Mouse (Mus musculus): Measurements from ENCODE around the gene Mex3a.
"Not testable (repeated sequence)": the region's sequence is repeated elsewhere in the genome, so short reads cannot be mapped to it uniquely, and the experiment has no call there.

Gene Mex3a

GRCm38 (mm10) chr3:88571856-88572255 is 39.7 kb downstream of the Mex3a start:
- DNase-seq (ENCODE audit: low read depth, low spot score), result no peak
- 0 out of 2 replicates have a peak, but pooled peaks cover 1% of the 10 kb centered on the region for H3K36me3 ChIP-seq (ENCODE audit: control insufficient read depth, insufficient read depth, low read length, poor library complexity, severe bottlenecking)

DNA sequence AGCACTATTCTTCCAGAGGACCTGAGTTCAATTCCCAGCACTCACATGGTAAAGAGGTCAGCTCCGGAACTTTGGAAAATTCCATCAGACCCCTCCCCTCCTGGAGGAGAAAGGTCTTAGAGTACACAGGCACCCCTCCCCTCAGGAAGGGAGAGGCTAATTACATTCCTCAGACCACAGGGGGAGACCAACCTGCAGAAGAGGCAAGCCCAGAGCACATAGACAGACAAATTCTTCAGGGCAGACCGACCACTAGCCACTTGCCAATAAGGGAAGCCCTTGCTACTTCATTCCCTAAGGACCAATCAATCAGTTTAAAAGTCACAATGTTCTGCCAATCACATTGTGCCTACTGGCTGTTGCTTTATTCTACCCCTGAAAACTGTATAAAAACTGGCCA is 40.6 kb downstream of the Mex3a start:
- no peaks in the 10 kb centered on the region for H3K27me3 ChIP-seq (ENCODE audit: control insufficient read depth, insufficient read depth, low read length, poor library complexity, severe bottlenecking)
- DNase-seq (ENCODE audit: low read depth, low spot score), result no peak
- 0 out of 2 replicates have a peak, but pooled peaks cover 1% of the 10 kb centered on the region for H3K36me3 ChIP-seq (ENCODE audit: control insufficient read depth, insufficient read depth, low read length, poor library complexity, severe bottlenecking)

More at GRCm38 (mm10) chr3:88571856-88572255, 39.7 kb downstream of the Mex3a start:
- no peaks in the 10 kb centered on the region for H3K27me3 ChIP-seq (ENCODE audit: control insufficient read depth, insufficient read depth, low read length, poor library complexity, severe bottlenecking)

DNA sequence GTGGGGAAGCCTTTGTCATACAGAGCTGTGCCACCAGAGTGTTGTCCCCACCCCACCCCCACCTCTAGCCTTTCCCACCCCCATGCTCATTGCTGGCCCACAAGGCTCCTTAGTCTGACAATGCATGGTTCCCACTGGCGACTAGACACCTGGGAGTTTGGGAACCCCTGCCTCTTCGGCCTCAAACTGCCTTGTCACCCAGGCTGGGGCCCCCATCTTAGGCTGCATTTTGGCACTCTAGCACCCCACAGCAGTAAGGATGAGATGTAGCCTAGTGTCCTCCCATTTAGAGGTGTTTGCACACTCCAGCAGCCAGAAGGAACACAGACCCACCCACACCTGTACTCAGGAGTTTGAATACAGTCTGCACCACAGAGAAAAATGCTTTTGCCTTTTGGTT is 41.6 kb downstream of the Mex3a start:
- no peak for DNase-seq (ENCODE audit: low read depth, low spot score)

DNA sequence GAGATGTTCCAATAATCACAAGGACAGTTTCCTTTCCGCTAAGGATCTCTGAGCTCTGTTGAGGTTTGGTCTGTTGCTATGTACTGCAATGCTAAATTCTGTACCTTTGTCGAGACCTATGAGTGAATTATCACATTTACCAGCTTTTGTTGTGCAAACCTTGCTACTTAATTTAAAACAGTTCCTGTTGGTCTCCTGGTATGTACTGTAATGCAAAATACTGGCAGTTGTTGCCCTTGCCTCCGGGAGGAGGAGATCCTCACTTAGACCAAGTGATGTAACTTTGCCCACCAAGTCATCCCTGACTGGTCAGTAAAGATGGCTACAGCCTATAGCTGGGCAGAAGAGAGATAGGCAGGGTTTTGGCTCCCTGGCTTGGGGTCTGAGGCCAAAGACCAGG is 43.3 kb downstream of the Mex3a start, which contains the start of gene Ssr2:
Gene Ssr2 (plus strand): TSS at position 337 of the 400 bp plus-strand sequence.
- Histone ChIP-seq H3K36me3 (ENCODE audit: control insufficient read depth, insufficient read depth, low read length, poor library complexity, severe bottlenecking) (no peaks in the 10 kb centered on the region), H3K27me3 (ENCODE audit: control insufficient read depth, insufficient read depth, low read length, poor library complexity, severe bottlenecking) (no peaks in the 10 kb centered on the region)
- no peak for DNase-seq (ENCODE audit: low read depth, low spot score)

More for the DNA sequence above, 41.6 kb downstream of the Mex3a start:
- Histone ChIP-seq H3K27me3 (ENCODE audit: control insufficient read depth, insufficient read depth, low read length, poor library complexity, severe bottlenecking) (no peaks in the 10 kb centered on the region), H3K36me3 (ENCODE audit: control insufficient read depth, insufficient read depth, low read length, poor library complexity, severe bottlenecking) (0 out of 2 replicates have a peak, but pooled peaks cover 1% of the 10 kb centered on the region)

DNA sequence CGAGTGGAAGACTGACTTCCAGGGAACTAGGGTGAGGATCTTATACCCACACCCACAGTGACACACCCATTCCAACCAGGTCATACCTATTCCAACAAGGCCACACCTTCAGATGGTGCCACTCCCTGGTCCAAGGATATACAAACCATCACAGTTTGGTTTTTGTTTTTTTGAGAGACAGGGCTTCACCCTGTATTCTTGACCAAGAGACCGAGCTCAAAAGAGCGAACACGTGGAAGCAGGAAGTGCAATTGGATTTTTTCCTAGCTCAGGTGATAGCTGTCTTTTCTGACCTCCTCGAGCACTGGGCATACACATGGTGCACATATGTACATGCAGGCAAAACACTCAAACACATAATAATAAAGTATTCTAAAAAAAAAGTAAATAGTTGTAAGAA is 45.7 kb downstream of the Mex3a start:
- not testable (repeated sequence) for H3K27me3 ChIP-seq (ENCODE audit: control insufficient read depth, insufficient read depth, low read length, poor library complexity, severe bottlenecking); H3K36me3 ChIP-seq (ENCODE audit: control insufficient read depth, insufficient read depth, low read length, poor library complexity, severe bottlenecking); DNase-seq (ENCODE audit: low read depth, low spot score)

- peaks cover 7% of the 10 kb centered on the region for H3K36me3 ChIP-seq (ENCODE audit: control insufficient read depth, insufficient read depth, low read length, poor library complexity, severe bottlenecking)
- no peaks in the 10 kb centered on the region for H3K27me3 ChIP-seq (ENCODE audit: control insufficient read depth, insufficient read depth, low read length, poor library complexity, severe bottlenecking)
- DNase-seq (ENCODE audit: low read depth, low spot score), result no peak
Observed at GRCm38 (mm10) chr3:88578498-88579424, 46.6 kb downstream of the Mex3a start.

DNA sequence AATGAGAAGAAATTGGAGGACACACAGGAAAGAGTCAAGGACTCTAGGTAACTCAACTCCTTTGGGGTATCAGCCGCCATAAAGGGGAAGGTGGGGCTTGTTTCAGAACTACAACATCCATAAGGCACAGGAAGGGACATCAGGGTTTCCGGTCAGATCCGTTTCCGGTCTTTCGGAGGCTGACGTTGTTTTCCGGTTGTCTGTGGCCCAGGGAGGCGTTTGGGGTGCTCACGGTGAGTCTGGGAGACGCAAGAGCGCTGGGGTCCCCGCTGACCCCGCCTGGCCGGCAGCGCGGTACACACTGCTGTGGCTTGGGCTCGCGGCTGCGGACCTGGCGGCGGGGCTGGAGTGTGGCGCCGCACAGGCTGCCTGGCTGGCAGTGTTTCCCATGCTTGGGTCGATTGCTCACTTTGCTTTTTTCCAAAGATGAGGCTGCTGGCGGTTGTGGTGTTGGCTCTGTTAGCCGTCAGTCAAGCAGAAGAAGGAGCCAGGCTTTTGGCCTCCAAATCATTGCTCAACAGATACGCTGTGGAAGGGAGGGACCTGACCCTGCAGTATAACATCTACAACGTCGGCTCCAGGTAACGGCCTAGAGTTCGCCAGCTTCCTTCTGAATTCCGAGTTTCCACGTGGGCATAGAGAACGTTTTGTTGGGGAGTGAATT is 47.4 kb downstream of the Mex3a start:
- peaks cover 7% of the 10 kb centered on the region for H3K36me3 ChIP-seq (ENCODE audit: control insufficient read depth, insufficient read depth, low read length, poor library complexity, severe bottlenecking)
- H3K27me3 ChIP-seq (ENCODE audit: control insufficient read depth, insufficient read depth, low read length, poor library complexity, severe bottlenecking), result no peaks in the 10 kb centered on the region
- peak; percentile 84 for DNase-seq (ENCODE audit: low read depth, low spot score)

DNA sequence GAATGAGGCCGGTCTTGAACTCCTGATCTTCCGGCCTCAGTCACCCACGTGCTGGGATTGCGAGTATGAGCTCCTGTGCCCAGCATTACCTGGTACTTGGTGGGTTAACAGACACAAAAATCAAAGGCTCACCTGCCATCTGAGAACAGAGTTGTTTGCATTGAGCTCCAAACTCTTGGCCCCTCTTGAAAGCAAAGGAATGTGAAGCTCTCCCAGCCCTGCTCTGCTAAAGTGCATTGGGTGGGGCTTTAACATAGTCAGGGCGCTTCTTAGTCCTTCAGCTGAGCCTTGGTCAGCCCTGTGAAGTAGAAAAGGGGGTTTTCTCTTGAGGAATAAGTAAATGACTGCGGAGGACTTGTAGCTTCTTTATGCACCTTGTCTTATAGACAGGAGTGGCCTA is 53.6 kb downstream of the Mex3a start:
- peaks cover 14% of the 10 kb centered on the region for H3K36me3 ChIP-seq (ENCODE audit: control insufficient read depth, insufficient read depth, low read length, poor library complexity, severe bottlenecking)
- H3K27me3 ChIP-seq (ENCODE audit: control insufficient read depth, insufficient read depth, low read length, poor library complexity, severe bottlenecking), result no peaks in the 10 kb centered on the region

DNA sequence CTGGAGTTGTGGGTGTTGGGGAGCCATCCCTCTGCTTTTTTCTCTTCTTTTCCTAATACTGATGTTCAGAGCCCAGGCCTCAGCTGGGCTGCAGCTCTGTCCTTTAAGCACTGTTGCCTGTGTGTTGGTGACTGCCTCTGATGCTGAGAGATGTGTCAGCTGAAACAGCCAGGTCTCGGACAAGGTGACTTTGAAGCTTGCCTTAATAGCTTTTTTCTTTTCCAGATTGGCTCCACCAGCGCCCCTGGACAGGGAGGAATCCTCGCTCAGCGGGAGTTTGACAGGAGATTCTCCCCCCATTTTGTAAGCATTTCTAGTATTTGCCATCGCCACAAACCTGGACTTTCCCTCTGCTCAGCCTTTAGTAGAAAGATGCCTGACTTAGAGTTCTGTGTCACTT is 54.4 kb downstream of the Mex3a start:
- no peak for DNase-seq (ENCODE audit: low read depth, low spot score)
- no peaks in the 10 kb centered on the region for H3K27me3 ChIP-seq (ENCODE audit: control insufficient read depth, insufficient read depth, low read length, poor library complexity, severe bottlenecking)
- peaks cover 13% of the 10 kb centered on the region for H3K36me3 ChIP-seq (ENCODE audit: control insufficient read depth, insufficient read depth, low read length, poor library complexity, severe bottlenecking)

More for the DNA sequence above, 53.6 kb downstream of the Mex3a start:
- no peak for DNase-seq (ENCODE audit: low read depth, low spot score)

DNA sequence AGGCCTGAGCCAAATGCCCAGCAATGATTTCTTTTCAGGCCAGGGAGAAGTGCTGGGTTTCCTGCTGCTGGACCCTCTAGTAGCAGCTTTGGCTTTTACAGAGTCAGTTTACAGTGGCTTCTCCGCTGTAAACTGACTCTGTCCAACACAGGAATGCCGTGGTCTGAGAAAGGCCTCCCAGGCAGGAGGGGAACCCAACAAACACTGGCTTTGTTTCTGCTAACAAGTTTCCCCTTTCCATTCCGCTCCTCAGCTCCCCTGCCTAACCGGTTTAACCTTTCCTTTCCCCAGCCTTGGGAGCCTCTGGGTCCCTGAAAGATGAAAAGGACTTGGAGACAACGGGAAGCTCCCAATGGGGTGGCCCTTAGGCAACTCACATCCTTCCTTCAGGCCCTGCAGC is 58.1 kb downstream of the Mex3a start:
- H3K36me3 ChIP-seq (ENCODE audit: control insufficient read depth, insufficient read depth, low read length, poor library complexity, severe bottlenecking), result peaks cover 6% of the 10 kb centered on the region
- no peak for DNase-seq (ENCODE audit: low read depth, low spot score)
- no peaks in the 10 kb centered on the region for H3K27me3 ChIP-seq (ENCODE audit: control insufficient read depth, insufficient read depth, low read length, poor library complexity, severe bottlenecking)

Measured in splenic B cell, adult 2 months (primary cell).